Mouse (Mus musculus) adrenal gland, postnatal 36 days (tissue): ENCODE measurements around the gene Gpr153. TPM values are rescaled to one million over a fixed set of nuclear protein-coding genes. Genes with fewer than 3 reads are reported as not detected.
"Not testable (repeated sequence)": the region's sequence is repeated elsewhere in the genome, so short reads cannot be mapped to it uniquely, and the experiment has no call there.

Source experiments
- DNase-seq, 2 experiments: peaks; one replicate each; pipeline ENCODE4 v3.0.0; 2021; ENCODE audit warnings: mixed read lengths in 1 of 2
- long read RNA-seq, 2 experiments: library from polyadenylated mRNA; stranded (forward); transcript quantifications; one replicate each; pipeline ENCODE4 v2.0.0; 2021; ENCODE audit warnings: borderline sequencing depth in 2 of 2
- total RNA-seq, 2 experiments: library from RNA; stranded (reverse); gene quantifications; 2 replicates each; pipeline ENCODE4 v1.2.3; 2021

Gene Gpr153
- total RNA-seq: 1 to 10 TPM; 4.7 to 7.2 TPM
- long read RNA-seq, experiment 1, partial matches to known transcripts: 0 of 6 reads
- long read RNA-seq, experiment 1, other reads (novel, unspliced or antisense): 4 of 6 reads
- long read RNA-seq, experiment 2, partial matches to known transcripts: 0 of 2 reads
- long read RNA-seq, experiment 2, other reads (novel, unspliced or antisense): 1 of 2 reads

GRCm38 (mm10) chr4:152273621-152274236 lies at the start of gene Gpr153:
Gene Gpr153 (plus strand): TSS chr4:152274232.
- DNase-seq: peak; percentile 47 to 72

GRCm38 (mm10) chr4:152226901-152227486 lies 47.0 kb upstream of the Gpr153 start:
- no peak for DNase-seq

GRCm38 (mm10) chr4:152227749-152228527 lies 46.1 kb upstream of the Gpr153 start:
- no peak for DNase-seq

GRCm38 (mm10) chr4:152230331-152230730 lies 43.7 kb upstream of the Gpr153 start:
- not testable (repeated sequence) for DNase-seq

- no peak for DNase-seq
These were observed 42.7 kb upstream of the Gpr153 start for GRCm38 (mm10) chr4:152231326-152231725.

GRCm38 (mm10) chr4:152232411-152232903 lies 41.6 kb upstream of the Gpr153 start:
- no peak for DNase-seq

GRCm38 (mm10) chr4:152239974-152240373 lies 34.1 kb upstream of the Gpr153 start:
- DNase-seq: no peak

GRCm38 (mm10) chr4:152243241-152243891 lies 30.7 kb upstream of the Gpr153 start:
- DNase-seq: no peak

- no peak for DNase-seq
These were observed 30.1 kb upstream of the Gpr153 start for GRCm38 (mm10) chr4:152243969-152244368.

GRCm38 (mm10) chr4:152244545-152245522 lies 29.2 kb upstream of the Gpr153 start:
- no peak for DNase-seq

- no peak for DNase-seq
These were observed 28.0 kb upstream of the Gpr153 start for GRCm38 (mm10) chr4:152246011-152246410.

- no peak for DNase-seq
These were observed 26.8 kb upstream of the Gpr153 start for GRCm38 (mm10) chr4:152247195-152247594.

GRCm38 (mm10) chr4:152250615-152251014 lies 23.4 kb upstream of the Gpr153 start:
- no peak for DNase-seq

GRCm38 (mm10) chr4:152253183-152253759 lies 20.8 kb upstream of the Gpr153 start:
- peak; percentile 56 to 69 for DNase-seq

GRCm38 (mm10) chr4:152257070-152257469 lies 17.0 kb upstream of the Gpr153 start:
- DNase-seq: peak; percentile 61 to 62

- DNase-seq: peak; percentile 36 to 63
These were observed 13.6 kb upstream of the Gpr153 start for GRCm38 (mm10) chr4:152260451-152260850.

- DNase-seq: no peak
These were observed 11.8 kb upstream of the Gpr153 start for GRCm38 (mm10) chr4:152262187-152262586.

GRCm38 (mm10) chr4:152263089-152263488 lies 10.9 kb upstream of the Gpr153 start:
- no peak for DNase-seq

GRCm38 (mm10) chr4:152263512-152264176 lies 10.4 kb upstream of the Gpr153 start:
- no peak for DNase-seq

- no peak for DNase-seq
These were observed 9.9 kb upstream of the Gpr153 start for GRCm38 (mm10) chr4:152264177-152264530.
